Mouse (Mus musculus) midbrain, embryonic 10.5 days (tissue): ENCODE measurements around the gene Calcrl. TPM values are rescaled to one million over a fixed set of nuclear protein-coding genes. Genes with fewer than 3 reads are reported as not detected.

Source experiments
- DNase-seq: peaks from one replicate; pipeline ENCODE4 v3.0.0-alpha.2; 2017; ENCODE audit warnings: low spot score
- H3K27ac ChIP-seq: fragments of 300-500 bp; sonication (generic); replicated peaks from 2 replicates; pipeline ENCODE4 v1.5.1; 2016; ENCODE audit warnings: mild to moderate bottlenecking
- H3K27me3 ChIP-seq: fragments of 300-500 bp; sonication (generic); 2 replicates; pipeline ENCODE4 v1.6.1; 2016; ENCODE audit warnings: low read depth, mild to moderate bottlenecking; ENCODE audit not compliant: poor library complexity, severe bottlenecking
- H3K36me3 ChIP-seq: fragments of 300-500 bp; sonication (generic); 2 replicates; pipeline ENCODE4 v1.6.1; 2016; ENCODE audit warnings: mild to moderate bottlenecking, moderate library complexity
- H3K4me1 ChIP-seq: fragments of 300-500 bp; sonication (generic); 2 replicates; pipeline ENCODE4 v1.6.1; 2016
- H3K4me3 ChIP-seq: fragments of 300-500 bp; sonication (generic); 2 replicates; pipeline ENCODE4 v1.5.1; 2016; ENCODE audit warnings: mild to moderate bottlenecking, moderate library complexity
- H3K9me3 ChIP-seq: fragments of 300-500 bp; sonication (generic); replicated peaks from 2 replicates; pipeline ENCODE4 v1.6.1; 2016; ENCODE audit warnings: mild to moderate bottlenecking
- WGBS: fragments of 180-500 bp; shearing (Covaris S2); methylation state at CpG from one replicate; pipeline ENCODE4 v1.1.7; 2016; 5-methylcytosine and 5-hydroxymethylcytosine counted together
- polyA plus RNA-seq: library from polyadenylated mRNA; unstranded; fragments of >200 nt; fragmentation: Nextera tagmentation; extraction: Ambion mirVana; gene quantifications from 2 replicates; pipeline ENCODE4 v1.2.1, GENCODE M21; 2016

The Calcrl gene
- polyA plus RNA-seq, 1 experiment from 2014 or later, result 11.3 TPM

DNA sequence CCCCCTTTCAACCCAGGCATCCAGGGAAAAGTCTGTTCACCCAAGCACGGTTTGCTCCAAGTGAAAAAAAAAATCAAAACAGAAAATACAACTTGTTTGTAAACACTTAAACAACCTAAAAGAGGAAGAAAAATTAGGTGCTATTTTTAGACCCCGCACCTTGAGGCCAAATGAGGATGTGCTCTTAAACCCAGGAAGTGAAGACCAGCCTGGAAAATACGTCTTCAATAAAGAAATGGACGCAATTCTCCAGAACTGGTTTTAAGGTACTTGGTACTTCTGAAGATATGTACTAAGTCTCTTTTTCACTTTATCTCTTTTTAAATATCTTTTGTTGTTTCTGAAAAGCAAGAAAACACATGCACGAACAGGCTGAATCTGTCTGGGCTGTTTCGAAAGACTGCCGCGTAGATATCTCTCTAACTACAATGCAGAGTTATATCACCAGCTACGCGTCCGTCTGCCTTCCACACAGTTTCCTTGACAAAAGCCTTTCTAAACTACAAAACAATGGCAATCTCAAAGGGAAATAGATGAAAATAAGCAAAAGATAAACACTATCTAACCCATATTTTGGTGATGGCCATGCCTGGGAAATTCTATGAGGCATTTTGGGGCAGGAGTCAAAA, 37.7 kb downstream of the Calcrl start:
- H3K4me3 ChIP-seq, result peak overlapping the region; percentile 27; the same call in 1 of the 2 replicates

DNA sequence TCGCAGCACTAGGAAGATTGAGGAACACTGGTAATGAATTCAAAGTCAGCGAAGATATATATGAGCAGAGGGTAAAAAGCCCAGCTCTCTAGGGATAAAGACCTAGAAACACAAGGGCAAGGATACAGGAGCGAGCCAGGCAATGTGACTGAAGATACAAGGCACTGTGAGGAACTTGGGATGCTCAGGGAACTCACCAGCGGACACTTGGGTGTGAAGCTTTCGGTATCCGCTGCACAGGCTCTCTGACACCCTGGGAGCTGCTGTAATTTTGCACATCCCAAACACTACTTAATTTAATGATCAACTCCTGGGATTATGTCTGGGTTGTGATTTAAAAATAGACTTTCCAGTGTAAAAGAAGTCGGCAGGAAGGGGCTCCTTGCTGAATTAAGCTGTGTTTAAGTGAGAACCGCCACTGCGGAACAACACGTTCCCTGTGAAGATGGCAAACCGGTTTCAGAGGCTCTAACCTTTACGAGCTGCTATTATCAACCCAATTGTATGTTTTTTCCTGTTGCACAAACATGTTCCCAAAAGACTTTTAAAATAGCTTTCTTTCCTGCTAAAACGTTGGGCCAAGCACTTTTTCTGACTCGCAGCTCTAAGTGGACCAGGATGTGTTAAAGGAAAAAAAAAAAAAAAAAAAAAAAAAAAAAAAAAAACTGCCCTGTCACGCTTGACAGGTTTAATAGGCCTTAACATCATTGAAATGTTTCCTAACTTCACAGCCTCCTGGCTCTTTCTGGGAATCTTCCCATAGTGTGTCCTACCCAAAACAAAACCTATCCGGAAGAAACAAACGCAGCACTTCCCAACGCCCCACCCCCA, 38.4 kb downstream of the Calcrl start:
- Histone ChIP-seq H3K27me3 (no peaks in the 10 kb centered on the region), H3K4me1 (peaks cover 23% of the 10 kb centered on the region), H3K4me3 (peak overlapping the region; percentile 27), H3K36me3 (no peaks in the 10 kb centered on the region), H3K9me3 (no peaks in the 10 kb centered on the region), H3K27ac (no peak overlapping the region)
- no peak for DNase-seq
- 46% methylated on average over 18 of the region's 18 CpGs for WGBS

More for the DNA sequence above, 37.7 kb downstream of the Calcrl start:
- DNase-seq, result no peak
- Histone ChIP-seq H3K9me3 (no peaks in the 10 kb centered on the region), H3K4me1 (peaks cover 23% of the 10 kb centered on the region), H3K27me3 (no peaks in the 10 kb centered on the region), H3K27ac (no peak overlapping the region), H3K36me3 (no peaks in the 10 kb centered on the region)
- 76% methylated on average over 11 of the region's 11 CpGs for WGBS

DNA sequence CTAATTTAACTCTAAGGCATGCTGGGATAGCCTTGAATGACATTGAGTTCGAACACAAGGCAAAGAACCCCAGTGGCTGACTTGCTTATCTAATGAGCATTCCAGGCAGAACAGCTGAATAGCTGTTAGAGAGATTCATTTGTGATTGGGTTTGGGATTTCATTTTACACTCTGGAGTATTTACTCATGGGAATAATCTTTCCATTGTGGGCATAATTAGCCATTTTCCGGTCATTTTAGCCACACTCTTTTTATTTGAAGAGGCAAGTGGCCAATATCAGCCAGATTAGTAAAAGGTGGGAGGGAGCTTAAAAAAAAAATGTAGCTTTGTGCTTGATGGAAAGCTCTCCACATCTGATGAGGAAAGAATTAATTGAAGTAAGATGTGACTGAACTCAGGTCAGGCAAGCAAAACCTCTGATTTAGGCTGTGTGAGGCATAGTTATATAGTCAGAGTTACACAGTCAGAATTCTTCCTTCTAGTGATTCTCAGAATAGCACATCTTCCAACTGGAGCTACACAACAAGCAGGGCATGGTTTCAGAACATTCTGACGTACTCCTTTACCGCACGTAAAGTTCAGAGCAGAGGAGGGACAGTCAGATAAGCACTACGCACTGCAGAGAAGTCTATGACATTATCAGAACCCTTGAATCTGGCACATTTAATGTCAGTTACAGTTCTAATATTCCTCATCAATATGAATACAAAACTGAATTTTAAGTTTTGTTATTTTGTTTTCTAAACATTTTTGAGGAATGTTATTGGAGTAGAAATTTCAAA, 40.1 kb downstream of the Calcrl start:
- Histone ChIP-seq H3K4me3 (no peak overlapping the region), H3K4me1 (peaks cover 23% of the 10 kb centered on the region), H3K9me3 (no peaks in the 10 kb centered on the region), H3K27ac (no peak overlapping the region), H3K36me3 (no peaks in the 10 kb centered on the region), H3K27me3 (no peaks in the 10 kb centered on the region)
- no peak for DNase-seq
- WGBS, result 86% methylated on average over 6 of the region's 6 CpGs

DNA sequence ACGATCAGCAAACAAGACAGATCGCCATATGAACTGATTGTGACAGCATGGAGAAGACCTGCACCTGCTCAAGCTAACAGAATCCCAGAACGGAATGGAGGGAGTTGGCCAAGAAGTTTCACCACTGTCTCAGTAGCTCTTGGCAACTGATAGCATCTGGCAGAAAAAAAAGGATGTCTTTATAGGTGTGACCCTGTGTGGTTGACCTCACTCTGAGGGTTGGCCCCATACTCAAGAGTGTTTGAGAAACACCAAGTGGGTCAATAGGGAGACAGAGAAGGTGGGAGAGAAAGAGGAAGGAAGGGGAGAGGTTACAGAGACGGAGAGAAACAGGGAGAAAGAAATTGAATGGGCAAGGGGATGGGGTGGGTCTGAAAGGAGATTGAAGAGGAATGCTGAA, 41.4 kb downstream of the Calcrl start:
- H3K4me3 ChIP-seq, result no peak overlapping the region
- H3K27me3 ChIP-seq, result no peaks in the 10 kb centered on the region
- DNase-seq, result no peak
- H3K36me3 ChIP-seq, result no peaks in the 10 kb centered on the region
- H3K27ac ChIP-seq, result no peak overlapping the region
- peaks cover 16% of the 10 kb centered on the region for H3K4me1 ChIP-seq
- 83% methylated on average over 4 of the region's 4 CpGs for WGBS
- H3K9me3 ChIP-seq, result no peaks in the 10 kb centered on the region

DNA sequence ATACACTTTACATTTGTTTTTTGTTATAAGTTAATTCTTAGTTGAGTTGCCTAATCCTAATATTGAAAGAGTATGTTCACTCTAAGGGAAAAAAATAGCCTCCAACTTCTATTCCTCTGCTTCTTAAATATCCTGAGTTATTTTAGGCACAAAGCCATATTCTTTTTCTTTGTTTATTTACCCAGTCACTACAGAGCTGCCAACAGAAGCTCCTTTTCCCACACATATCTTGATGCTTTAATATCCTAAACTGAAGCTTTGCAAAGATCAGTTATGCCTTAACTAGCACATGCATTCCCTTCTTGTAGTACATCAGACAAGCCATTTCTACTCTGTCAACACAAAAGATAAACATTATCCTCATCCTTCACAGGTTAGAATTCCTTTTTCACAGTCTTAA, 42.7 kb downstream of the Calcrl start:
- Histone ChIP-seq H3K27ac (no peak overlapping the region), H3K9me3 (no peaks in the 10 kb centered on the region), H3K4me1 (peaks cover 10% of the 10 kb centered on the region), H3K4me3 (no peak overlapping the region), H3K27me3 (no peaks in the 10 kb centered on the region), H3K36me3 (no peaks in the 10 kb centered on the region)
- no peak for DNase-seq

DNA sequence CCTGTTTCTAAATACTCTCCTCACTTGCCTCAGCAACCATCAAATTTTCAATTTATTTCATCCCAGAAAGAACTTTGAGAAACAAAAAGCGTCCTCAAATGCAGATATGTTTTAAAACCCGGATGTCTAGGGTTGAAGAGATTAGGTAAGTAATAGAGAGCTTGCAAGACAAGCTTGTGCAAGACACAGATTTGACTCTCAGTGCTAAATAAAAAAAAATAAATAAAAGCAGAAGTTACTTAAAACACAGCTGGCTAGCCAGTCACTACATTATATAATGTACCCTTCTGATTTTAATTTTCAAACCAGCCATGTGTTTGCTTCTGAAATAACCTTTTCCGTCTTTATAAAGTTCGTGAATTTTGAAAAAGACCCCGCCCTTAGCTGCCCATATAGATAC, 43.2 kb downstream of the Calcrl start:
- no peaks in the 10 kb centered on the region for H3K9me3 ChIP-seq
- WGBS, result 88% methylated on average over 5 of the region's 5 CpGs
- no peak overlapping the region for H3K4me3 ChIP-seq
- no peak overlapping the region for H3K27ac ChIP-seq
- DNase-seq, result no peak
- H3K4me1 ChIP-seq, result peaks cover 5% of the 10 kb centered on the region
- no peaks in the 10 kb centered on the region for H3K27me3 ChIP-seq
- no peaks in the 10 kb centered on the region for H3K36me3 ChIP-seq

DNA sequence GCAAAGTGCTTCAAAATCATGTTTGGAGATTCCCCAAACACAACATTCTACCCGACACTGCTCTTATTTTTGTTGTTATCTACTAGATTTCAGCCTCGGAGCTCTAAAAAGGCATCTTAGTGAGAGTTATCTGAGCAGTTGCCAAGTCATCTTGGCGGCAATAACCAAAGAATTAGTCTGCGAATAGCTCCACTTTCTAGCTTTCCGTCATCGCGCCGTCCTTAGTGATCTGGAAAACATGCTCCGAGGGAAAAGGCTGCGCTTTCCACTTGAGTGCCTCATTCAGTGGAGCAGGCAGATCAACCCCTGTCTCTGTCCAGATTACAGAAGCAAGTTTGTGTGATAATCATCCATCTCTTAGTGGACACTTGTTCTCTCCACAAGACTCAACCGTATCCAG, 44.4 kb downstream of the Calcrl start:
- DNase-seq, result no peak
- WGBS, result 86% methylated on average over 11 of the region's 11 CpGs
- H3K27ac ChIP-seq, result no peak overlapping the region

DNA sequence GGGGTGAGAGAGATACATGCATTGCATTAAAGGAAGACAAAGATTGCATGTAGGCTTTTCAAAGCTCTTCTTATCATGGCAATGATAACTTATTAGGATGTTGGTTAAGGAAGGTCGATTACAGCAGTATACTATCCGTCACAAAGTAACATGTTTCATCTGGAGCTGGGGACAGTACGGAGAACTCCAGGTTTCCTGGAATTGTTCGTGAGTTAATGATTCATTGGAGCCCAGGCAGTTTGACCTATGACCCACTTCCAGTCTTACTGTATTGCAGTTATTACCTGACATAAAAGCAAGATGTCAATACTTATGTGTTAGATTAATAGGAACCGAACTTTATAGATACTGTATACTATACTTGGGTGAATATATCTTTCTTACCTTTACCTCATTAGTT, 46.5 kb downstream of the Calcrl start:
- DNase-seq, result no peak
- Histone ChIP-seq H3K4me1 (no peaks in the 10 kb centered on the region), H3K36me3 (no peaks in the 10 kb centered on the region), H3K9me3 (no peaks in the 10 kb centered on the region), H3K4me3 (no peak overlapping the region), H3K27me3 (no peaks in the 10 kb centered on the region), H3K27ac (no peak overlapping the region)
- WGBS, result 88% methylated on average over 5 of the region's 5 CpGs

More for the DNA sequence above, 44.4 kb downstream of the Calcrl start:
- Histone ChIP-seq H3K27me3 (no peaks in the 10 kb centered on the region), H3K4me1 (no peaks in the 10 kb centered on the region), H3K4me3 (no peak overlapping the region), H3K9me3 (no peaks in the 10 kb centered on the region), H3K36me3 (no peaks in the 10 kb centered on the region)

DNA sequence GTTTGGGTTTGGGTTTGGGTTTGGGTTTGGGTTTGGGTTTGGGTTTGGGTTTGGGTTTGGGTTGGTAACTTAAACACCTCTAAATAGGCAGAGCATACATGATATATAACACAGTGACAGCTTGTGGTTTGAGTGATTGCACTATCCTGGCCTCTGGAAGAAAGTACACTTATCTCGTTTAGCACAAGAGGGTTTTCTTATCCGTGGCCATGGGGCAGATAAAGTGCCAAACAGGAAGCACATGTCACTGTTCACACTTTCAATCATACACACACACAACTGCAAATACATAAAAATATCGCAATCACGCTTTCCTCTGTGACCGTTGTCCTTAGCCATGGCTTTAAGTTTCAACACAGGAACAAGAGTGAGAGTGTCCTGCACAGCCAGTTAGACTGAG, 56.0 kb downstream of the Calcrl start:
- H3K4me3 ChIP-seq, result no peak overlapping the region
- no peaks in the 10 kb centered on the region for H3K9me3 ChIP-seq
- WGBS, result 87% methylated on average over 5 of the region's 5 CpGs
- no peaks in the 10 kb centered on the region for H3K36me3 ChIP-seq
- no peaks in the 10 kb centered on the region for H3K27me3 ChIP-seq
- H3K4me1 ChIP-seq, result no peaks in the 10 kb centered on the region
- no peak overlapping the region for H3K27ac ChIP-seq
- no peak for DNase-seq

DNA sequence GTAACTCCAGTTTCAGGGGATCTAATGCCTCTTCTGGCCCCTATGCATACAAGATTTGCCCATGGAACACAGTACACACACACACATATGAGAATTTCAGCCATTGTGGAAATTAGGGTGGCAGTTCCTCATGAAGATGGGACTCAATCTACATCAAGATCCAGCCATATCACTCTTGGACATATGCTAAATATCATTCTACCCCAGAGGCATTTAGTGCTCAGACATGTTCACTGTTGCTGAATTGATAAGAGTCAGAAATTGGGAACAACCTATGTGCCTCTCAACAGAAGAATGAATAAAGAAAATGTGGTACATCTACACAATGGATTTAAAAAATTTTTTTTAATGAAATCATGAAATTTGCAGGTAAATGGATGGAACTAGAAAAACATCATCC, 58.5 kb downstream of the Calcrl start:
- Histone ChIP-seq H3K4me3 (no peak overlapping the region), H3K9me3 (no peaks in the 10 kb centered on the region), H3K27me3 (no peaks in the 10 kb centered on the region), H3K36me3 (no peaks in the 10 kb centered on the region), H3K4me1 (no peaks in the 10 kb centered on the region), H3K27ac (no peak overlapping the region)
- no peak for DNase-seq

DNA sequence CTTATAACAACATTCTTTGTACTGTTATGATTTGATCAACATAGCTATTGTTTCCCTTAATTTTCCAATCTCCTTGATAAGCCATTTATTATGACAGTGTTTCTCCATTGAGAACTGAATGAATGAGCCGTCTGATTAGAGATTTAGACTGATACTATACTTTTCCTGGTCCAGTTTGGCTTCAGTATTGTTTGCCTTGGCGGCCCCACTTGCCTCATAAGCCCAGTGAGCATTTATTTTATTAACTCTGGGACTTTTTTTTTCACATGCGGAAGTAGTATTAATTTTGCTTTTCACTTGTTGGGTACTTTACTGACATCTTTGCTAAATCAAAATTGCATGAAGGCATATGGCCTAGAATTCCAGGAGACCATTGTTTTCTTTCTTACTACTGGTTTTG, 59.9 kb downstream of the Calcrl start:
- Histone ChIP-seq H3K4me1 (no peaks in the 10 kb centered on the region), H3K27me3 (no peaks in the 10 kb centered on the region), H3K27ac (no peak overlapping the region), H3K4me3 (no peak overlapping the region), H3K36me3 (no peaks in the 10 kb centered on the region), H3K9me3 (no peaks in the 10 kb centered on the region)
- DNase-seq, result no peak
- 83% methylated on average over 3 of the region's 3 CpGs for WGBS

DNA sequence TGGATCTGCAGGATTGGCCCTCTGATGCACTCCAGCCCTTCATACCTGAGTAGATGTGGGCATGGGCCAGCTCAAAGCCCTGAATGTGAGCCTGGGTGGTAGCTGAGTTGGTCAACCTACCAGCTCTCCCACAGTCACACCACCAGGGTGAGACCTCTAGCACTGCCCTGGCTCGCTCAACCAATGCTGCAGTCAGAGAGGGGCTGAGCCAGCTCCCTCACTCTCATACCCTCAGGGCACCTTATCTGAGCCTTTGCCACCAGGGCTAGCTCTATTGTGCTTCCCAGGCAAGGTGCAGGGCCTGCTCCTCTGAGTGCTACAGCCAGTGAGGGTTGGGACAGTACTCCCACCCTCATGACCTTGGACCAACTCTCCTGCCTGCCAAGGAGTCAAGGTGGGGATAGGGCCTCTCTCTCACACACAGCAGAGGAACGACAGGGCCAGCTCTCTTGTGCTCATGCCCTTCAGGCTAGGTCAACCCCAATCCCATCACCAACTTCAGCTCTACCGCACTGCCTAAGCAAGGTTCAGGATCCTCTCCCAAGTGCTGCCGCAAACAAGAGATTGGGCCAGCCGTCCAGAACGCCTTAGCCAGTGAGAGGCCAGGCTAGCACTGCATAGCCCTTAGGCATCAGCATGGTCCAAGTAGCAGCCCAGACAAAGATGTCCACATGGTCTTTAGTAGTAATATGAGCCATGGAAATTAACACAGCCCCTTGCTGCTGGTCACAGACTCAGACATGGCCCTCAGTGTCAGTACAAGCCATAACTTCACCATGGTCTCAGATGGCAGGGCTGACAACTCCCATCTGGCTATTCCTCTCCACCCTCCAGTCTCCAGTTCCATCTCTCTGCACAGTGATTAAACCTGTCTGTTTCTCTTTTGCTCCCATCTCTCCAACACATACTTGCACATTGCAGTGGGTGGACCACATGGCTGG, 62.2 kb downstream of the Calcrl start:
- DNase-seq, result no peak
- Histone ChIP-seq H3K4me3 (no peak overlapping the region), H3K9me3 (no peaks in the 10 kb centered on the region), H3K27ac (no peak overlapping the region), H3K27me3 (no peaks in the 10 kb centered on the region), H3K4me1 (no peaks in the 10 kb centered on the region), H3K36me3 (no peaks in the 10 kb centered on the region)
- 88% methylated on average over 6 of the region's 6 CpGs for WGBS
